Mouse (Mus musculus) liver, postnatal 0 days (tissue): ENCODE measurements around the gene Nectin2. TPM values are rescaled to one million over a fixed set of nuclear protein-coding genes. Genes with fewer than 3 reads are reported as not detected.

ENCODE experiments used
- ATAC-seq: fragments of 200-750 bp; cut with Nextera tagmentation; 2 replicates; pipeline ENCODE4 v1.8.0; 2017; ENCODE audit warnings: mild to moderate bottlenecking, moderate library complexity
- DNase-seq: peaks from one replicate; pipeline ENCODE4 v3.0.0-alpha.2; 2016
- H3K27ac ChIP-seq: fragments of 300-500 bp; sonication (generic); 2 replicates; pipeline ENCODE4 v1.5.1; 2014; ENCODE audit warnings: antibody characterized with exemption, moderate library complexity, mild to moderate bottlenecking, low read depth
- H3K27me3 ChIP-seq: fragments of 300-500 bp; sonication (generic); 2 replicates; pipeline ENCODE4 v1.6.1; 2014; ENCODE audit warnings: low read length, control low read depth, mixed read lengths; ENCODE audit not compliant: insufficient read depth
- H3K36me3 ChIP-seq: fragments of 300-500 bp; sonication (generic); replicated peaks from 2 replicates; pipeline ENCODE4 v1.6.1; 2014; ENCODE audit warnings: mild to moderate bottlenecking, control low read depth, low read length, moderate library complexity, mixed read lengths; ENCODE audit not compliant: insufficient read depth
- H3K4me1 ChIP-seq: fragments of 300-500 bp; sonication (generic); 2 replicates; pipeline ENCODE4 v1.6.1; 2014; ENCODE audit warnings: antibody characterized with exemption, mild to moderate bottlenecking, control low read depth; ENCODE audit not compliant: insufficient read depth
- H3K4me2 ChIP-seq: fragments of 300-500 bp; sonication (generic); 2 replicates; pipeline ENCODE4 v1.6.1; 2014; ENCODE audit warnings: low read depth, mild to moderate bottlenecking, low read length, moderate library complexity, mixed read lengths
- H3K4me3 ChIP-seq: fragments of 300-500 bp; sonication (generic); 2 replicates; pipeline ENCODE4 v1.5.1; 2014; ENCODE audit warnings: low read depth, low read length
- H3K9ac ChIP-seq: fragments of 300-500 bp; sonication (generic); replicated peaks from 2 replicates; pipeline ENCODE4 v1.6.1; 2014; ENCODE audit warnings: mild to moderate bottlenecking, moderate library complexity
- H3K9me3 ChIP-seq: fragments of 300-500 bp; sonication (generic); 2 replicates; pipeline ENCODE4 v1.6.1; 2016; ENCODE audit warnings: mild to moderate bottlenecking, control low read depth, low read length, mixed read lengths
- CTCF ChIP-seq: sonication (generic); IDR thresholded peaks from 2 replicates; pipeline ENCODE4 v1.5.1; 2016; ENCODE audit warnings: antibody characterized with exemption, low read depth
- EP300 ChIP-seq: IDR thresholded peaks from 2 replicates; pipeline ENCODE4 v1.6.1; 2016; ENCODE audit warnings: antibody characterized with exemption, low read depth, mild to moderate bottlenecking
- WGBS: fragments of 180-500 bp; shearing (Covaris S2); extraction: QIAGEN DNeasy Blood & Tissue Kit; methylation state at CpG from one replicate; pipeline ENCODE4 v1.1.7; 2014; ENCODE audit not compliant: insufficient replicate concordance; 5-methylcytosine and 5-hydroxymethylcytosine counted together
- polyA plus RNA-seq: library from polyadenylated mRNA; unstranded; fragments of >200 nt; fragmentation: Nextera tagmentation; extraction: Ambion mirVana; gene quantifications from 2 replicates; pipeline ENCODE4 v1.2.1, GENCODE M21; 2015

Nectin2 gene
- polyA plus RNA-seq, 1 experiment from 2014 or later = 51.0 TPM

DNA sequence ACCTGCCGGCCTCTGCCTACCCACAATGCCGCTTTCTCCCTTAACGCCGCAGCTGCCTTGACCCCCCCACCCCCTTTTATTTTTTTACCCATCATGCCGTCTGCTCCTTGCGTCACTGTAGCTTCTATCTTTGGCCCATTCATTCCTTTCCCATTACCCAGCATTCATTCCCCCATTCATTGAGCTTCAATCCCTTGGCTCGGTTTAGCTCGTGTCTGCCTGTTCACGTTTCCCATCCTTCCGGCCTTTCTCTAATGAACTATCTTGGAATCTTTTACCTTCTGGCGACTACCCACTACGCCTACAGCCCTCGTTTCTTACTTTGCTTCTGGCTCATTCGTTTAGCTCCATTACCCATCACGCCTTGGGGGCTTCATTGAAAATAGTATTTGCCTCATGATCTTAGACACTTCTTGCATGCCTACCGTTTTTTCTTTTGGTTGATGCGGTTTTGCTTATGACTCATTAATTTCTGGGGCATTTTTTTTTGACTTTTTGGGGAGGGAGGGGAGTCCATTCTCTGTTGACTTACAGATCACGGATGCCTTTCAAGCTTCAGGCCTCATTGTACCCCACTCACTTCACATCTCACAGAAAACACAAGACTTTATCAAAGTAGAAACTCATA, 34.1 kb downstream of the Nectin2 start:
- 0 out of 2 replicates have a peak, but pooled peaks cover 5% of the 10 kb centered on the region for H3K9me3 ChIP-seq
- TF ChIP-seq EP300 (no peak), CTCF (no peak)
- H3K27me3 ChIP-seq = no peaks in the 10 kb centered on the region
- peak overlapping the region; percentile 81 for H3K27ac ChIP-seq
- peaks cover 24% of the 10 kb centered on the region for H3K4me1 ChIP-seq
- peaks cover 18% of the 10 kb centered on the region for H3K36me3 ChIP-seq
- H3K4me2 ChIP-seq = peak overlapping the region; percentile 73
- WGBS = 6% methylated on average over 18 of the region's 18 CpGs
- no peak for ATAC-seq
- peak overlapping the region; percentile 28 for H3K9ac ChIP-seq
- peak overlapping the region; percentile 43 for H3K4me3 ChIP-seq
- DNase-seq = no peak

DNA sequence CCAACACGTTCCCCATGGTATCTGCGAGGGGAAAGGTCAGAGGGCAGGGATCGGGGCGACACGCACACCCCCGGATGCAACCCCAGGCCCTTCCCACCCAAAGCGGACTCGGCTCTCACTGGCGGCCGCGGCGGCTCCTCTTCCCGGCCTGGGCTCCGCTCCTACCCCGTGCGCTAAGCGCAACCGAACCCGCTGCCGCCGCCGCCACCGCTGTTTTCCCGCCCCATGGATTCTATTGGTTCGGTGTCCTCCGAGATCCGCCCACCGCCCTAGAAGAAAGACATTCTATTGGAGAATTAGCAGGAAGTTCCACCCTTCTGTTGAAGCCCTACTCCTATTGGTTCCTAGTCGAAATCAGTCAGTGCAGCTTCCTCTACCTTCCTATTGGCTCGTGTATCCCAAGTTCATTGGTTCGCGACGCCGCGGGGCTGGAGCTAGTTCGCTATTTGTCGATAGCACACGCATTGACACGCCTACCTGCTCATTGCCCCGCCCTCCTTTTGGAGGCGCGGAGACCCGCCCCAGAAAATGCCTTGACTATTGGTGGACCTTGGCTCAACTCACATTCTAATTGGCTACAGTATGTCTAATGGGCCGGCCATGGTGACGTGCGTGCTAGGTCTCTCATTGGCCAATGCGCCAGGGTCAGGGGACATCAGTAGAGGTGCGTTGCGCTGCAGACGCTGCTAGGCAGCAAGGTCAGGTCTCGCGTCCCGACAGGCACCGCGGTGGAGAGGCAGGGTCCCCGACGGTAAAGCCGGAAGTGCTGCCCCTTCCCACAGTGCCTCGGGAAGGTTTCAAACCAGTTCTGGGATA, 34.8 kb downstream of the Nectin2 start, which contains the start of gene Tomm40:
Gene Tomm40, minus strand, starts transcription at position 200 of the 816 bp plus-strand sequence.
- Histone ChIP-seq H3K27ac (peak within 1 kb of the TSS; percentile 86), H3K4me1 (peaks cover 24% of the 10 kb centered on the region), H3K36me3 (peaks cover 22% of the 10 kb centered on the region), H3K9ac (peak within 1 kb of the TSS; percentile 95), H3K27me3 (no peaks in the 10 kb centered on the region), H3K4me3 (peak within 1 kb of the TSS; percentile 87), H3K4me2 (peak within 1 kb of the TSS; percentile 96), H3K9me3 (no peaks in the 10 kb centered on the region)
- peak; percentile 57 for TF ChIP-seq EP300
- TF ChIP-seq CTCF = no peak
- 0% methylated on average over 53 of the region's 59 CpGs for WGBS
- DNase-seq (peak; percentile 98), ATAC-seq (peak; percentile 95)

GRCm38 (mm10) chr7:19714836-19715235, 35.4 kb downstream of the Nectin2 start:
- H3K36me3 ChIP-seq = peaks cover 26% of the 10 kb centered on the region
- DNase-seq (no peak), ATAC-seq (no peak)
- H3K9me3 ChIP-seq = no peaks in the 10 kb centered on the region
- no peaks in the 10 kb centered on the region for H3K27me3 ChIP-seq
- peak overlapping the region; percentile 87 for H3K4me3 ChIP-seq
- TF ChIP-seq EP300 (no peak), CTCF (no peak)
- peak overlapping the region; percentile 96 for H3K4me2 ChIP-seq
- H3K27ac ChIP-seq = peak overlapping the region; percentile 86
- H3K9ac ChIP-seq = peak overlapping the region; percentile 95
- H3K4me1 ChIP-seq = peaks cover 24% of the 10 kb centered on the region
- under 1% methylated on average over 37 of the region's 39 CpGs for WGBS

GRCm38 (mm10) chr7:19713598-19713997, 36.7 kb downstream of the Nectin2 start:
- H3K27me3 ChIP-seq = no peaks in the 10 kb centered on the region
- DNase-seq (no peak), ATAC-seq (no peak)
- peak overlapping the region; percentile 86; the same call in 1 of the 2 replicates for H3K27ac ChIP-seq
- no peak overlapping the region for H3K9ac ChIP-seq
- no peak for TF ChIP-seq CTCF
- no peak for TF ChIP-seq EP300
- 78% methylated on average over 9 of the region's 9 CpGs for WGBS
- peaks cover 37% of the 10 kb centered on the region for H3K36me3 ChIP-seq
- H3K9me3 ChIP-seq = no peaks in the 10 kb centered on the region
- H3K4me2 ChIP-seq = peak overlapping the region; percentile 96; the same call in 1 of the 2 replicates
- peaks cover 24% of the 10 kb centered on the region for H3K4me1 ChIP-seq
- H3K4me3 ChIP-seq = no peak overlapping the region

DNA sequence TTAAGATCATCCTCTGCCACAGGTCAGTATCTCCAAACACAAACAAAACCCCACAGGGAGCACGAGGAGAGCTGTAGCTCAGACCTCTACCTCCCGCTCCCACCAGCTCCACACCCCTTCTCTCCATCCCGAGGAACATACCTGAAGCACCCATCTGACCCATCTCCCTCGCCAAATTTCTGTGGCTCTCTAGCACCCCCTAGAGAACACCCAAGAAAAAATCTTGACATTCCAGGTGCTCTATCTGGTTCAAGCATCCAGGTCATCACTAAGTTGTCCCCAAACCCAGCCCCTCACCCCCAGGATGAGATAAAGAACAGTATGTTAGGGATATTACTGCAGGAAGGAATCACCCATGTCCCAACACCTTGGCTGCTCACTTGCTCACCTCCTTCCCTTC, 37.1 kb downstream of the Nectin2 start:
- Histone ChIP-seq H3K27me3 (no peaks in the 10 kb centered on the region), H3K36me3 (peaks cover 37% of the 10 kb centered on the region), H3K9me3 (no peaks in the 10 kb centered on the region), H3K4me2 (no peak overlapping the region), H3K27ac (no peak overlapping the region), H3K9ac (no peak overlapping the region), H3K4me1 (peaks cover 24% of the 10 kb centered on the region), H3K4me3 (no peak overlapping the region)
- 41% methylated on average over 4 of the region's 4 CpGs for WGBS
- TF ChIP-seq EP300 = no peak
- peak; percentile 66 for TF ChIP-seq CTCF
- DNase-seq (peak; percentile 55), ATAC-seq (no peak)

DNA sequence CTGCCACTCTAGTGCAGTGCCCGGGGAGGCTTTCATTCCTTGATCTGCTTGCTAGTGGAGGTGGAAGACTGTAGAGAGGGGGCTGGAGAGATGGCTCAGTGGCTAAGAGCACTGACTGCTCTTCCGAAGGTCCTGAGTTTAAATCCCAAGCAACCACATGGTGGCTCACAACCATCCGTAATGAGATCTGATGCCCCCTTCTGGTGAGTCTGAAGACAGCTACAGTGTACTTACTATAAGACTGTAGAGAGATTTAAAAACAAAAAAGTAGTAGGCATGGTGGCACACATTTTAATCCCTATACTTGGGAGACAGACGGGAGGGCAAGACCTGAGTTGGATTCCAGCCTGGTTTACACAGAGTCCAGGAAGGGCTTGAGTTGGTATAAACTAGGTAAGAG, 37.9 kb downstream of the Nectin2 start:
- TF ChIP-seq EP300 (no peak), CTCF (peak; percentile 63)
- H3K4me1 ChIP-seq = peaks cover 24% of the 10 kb centered on the region
- H3K36me3 ChIP-seq = peaks cover 37% of the 10 kb centered on the region
- no peaks in the 10 kb centered on the region for H3K27me3 ChIP-seq
- WGBS = 63% methylated on average over 4 of the region's 4 CpGs
- DNase-seq = no peak
- H3K9me3 ChIP-seq = no peaks in the 10 kb centered on the region
- no peak overlapping the region for H3K27ac ChIP-seq
- no peak overlapping the region for H3K9ac ChIP-seq
- H3K4me3 ChIP-seq = no peak overlapping the region
- no peak overlapping the region for H3K4me2 ChIP-seq
- ATAC-seq = no peak
